Mouse (Mus musculus) lung, postnatal 36 days (tissue): ENCODE measurements at regions not wholly inside any gene's neighbourhood (a gene's known extent, or its start where the extent isn't known, plus 50 kb on each side); places are given as distances from the start of the nearest gene placed in this dataset.
A peak's percentile ranks its signal among the peaks of the same experiment; 100 is the strongest.

Source experiments
- DNase-seq: peaks from one replicate; pipeline ENCODE4 v3.0.0; 2022; ENCODE audit warnings: mixed read lengths

DNA sequence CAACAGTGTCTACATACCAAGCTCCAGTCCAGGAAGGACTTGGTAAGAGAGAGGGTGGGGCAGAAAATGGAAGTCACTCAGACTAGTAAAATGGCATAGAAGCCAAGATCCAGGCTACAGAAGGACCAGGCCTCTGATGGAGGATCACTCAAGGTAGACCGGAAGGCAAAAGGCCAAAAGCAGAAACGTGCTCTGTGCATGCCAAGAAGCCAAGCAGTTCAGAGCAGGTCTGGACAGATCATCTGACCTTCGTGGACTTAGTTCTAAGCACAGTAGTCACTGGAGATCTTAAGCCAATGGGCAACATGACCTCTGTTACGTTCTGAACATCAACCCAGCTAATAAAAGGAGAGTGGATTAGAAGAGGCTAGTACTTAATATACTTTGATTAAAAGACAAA lies 90.6 kb upstream of the Sesn3 start:
- no peak for DNase-seq

DNA sequence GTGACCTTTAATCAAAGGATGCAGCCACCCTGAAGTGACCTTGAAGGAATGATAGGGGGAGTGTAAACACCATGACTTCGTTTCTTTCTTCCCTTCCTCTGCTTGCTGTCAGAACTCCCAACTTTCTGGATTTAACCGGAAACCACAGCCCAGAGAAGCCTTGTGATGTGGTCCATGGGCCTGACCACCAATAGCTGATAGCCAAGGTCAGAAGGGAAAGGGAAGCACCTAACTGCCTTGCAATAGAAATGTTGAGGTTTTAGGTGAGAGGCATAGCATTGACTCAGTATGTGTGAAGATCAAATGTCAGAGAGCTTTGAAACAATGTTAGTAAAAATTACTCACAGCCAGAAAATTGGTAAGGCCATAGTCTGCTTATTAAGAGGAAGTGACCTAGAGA lies 89.2 kb upstream of the Sesn3 start:
- no peak for DNase-seq

DNA sequence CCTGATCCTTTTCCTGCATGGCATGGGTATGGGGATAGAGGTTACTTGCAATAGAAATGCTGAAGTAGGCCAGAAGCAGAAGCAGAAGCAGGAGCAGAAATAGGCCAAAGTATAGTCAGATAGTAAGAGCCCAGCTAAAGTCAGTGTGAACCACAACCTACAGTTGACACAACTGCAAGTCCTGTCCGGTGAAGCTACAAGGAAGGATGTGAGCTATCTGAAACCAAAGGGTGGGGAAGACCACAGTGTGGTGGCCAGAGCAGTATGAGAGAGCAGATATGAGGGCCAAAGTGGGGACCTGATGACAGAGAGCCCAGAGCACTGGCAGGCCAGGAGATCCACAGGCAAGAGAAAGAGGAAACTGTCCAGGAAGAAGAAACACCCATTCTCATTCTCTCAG lies 87.1 kb upstream of the Sesn3 start:
- no peak for DNase-seq

DNA sequence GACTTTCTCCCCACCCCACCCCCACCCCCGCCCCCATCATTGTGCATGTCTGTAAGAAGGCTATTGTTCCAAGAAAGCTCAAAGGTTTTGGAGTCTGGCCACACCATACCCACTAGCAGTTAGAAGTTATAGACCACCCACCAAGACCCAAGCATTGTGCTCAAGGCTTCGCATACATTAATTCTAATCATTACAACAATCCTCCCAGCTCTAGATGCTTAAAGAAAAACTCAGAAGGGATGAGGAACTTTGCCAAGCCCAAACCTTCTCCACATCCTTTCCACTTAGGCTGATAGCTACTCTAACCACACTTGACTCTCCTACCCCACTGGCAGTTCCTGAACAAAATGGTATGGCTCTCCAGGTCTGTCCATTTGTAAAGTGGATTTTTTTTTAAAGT lies 86.4 kb upstream of the Sesn3 start:
- DNase-seq, result no peak

DNA sequence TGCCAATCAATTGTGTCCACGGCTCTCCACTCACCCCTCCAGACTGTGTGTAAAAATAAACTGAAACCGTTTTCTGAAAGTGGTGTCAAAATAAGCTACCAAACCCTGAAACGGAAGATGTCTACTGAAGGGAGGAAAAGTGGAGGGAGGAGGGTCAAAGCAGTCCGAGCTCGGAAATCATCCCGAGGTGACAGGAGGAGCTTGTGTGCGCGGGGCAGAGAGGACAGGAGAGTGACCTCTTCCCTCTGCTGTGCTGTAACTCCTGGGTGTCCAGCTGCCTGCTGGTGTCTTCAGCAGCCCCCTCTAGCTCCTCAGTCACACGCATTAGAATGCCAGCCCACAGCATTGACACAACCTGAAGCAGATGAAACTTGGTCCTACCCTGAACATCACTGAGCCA lies 84.2 kb upstream of the Sesn3 start:
- DNase-seq, result no peak

DNA sequence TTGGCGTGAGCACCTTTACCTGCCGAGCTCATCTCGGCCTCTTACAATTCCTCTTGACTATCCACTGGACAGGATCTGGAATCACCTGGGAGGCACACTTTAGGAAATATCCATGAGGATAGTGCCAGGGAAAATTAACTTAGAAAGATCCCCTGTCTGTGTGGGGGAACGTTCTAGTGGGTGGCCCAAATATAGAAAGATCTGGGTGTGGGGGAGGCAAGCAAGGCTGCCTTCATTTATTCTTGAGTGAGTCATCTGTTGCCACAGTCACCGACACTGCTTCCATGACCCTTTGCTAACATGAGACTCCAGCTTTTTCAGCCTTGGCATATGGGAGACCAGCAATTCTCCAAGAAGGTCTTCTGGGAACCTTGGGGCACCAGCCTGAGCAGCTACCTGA lies 80.1 kb upstream of the Sesn3 start:
- no peak for DNase-seq

DNA sequence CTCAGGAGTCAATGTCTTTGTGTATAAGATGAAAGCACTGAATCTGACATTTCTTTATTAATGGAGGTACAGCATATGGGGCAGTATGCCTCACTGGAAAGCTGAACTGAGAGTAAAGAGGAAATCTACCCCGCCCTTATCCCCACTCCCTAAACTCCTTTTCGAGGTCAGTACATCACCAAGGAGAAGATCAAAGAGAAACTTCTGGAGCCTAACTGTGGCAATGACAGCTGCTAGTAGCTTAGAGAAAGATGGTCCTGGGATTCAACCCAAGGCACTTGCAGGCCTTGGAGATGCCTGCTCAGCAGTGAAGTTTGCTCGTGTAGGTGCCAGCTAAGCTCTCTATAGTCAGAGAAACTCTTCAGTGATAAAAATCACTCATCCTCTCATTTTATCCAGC lies 75.8 kb upstream of the Sesn3 start:
- DNase-seq, result no peak

DNA sequence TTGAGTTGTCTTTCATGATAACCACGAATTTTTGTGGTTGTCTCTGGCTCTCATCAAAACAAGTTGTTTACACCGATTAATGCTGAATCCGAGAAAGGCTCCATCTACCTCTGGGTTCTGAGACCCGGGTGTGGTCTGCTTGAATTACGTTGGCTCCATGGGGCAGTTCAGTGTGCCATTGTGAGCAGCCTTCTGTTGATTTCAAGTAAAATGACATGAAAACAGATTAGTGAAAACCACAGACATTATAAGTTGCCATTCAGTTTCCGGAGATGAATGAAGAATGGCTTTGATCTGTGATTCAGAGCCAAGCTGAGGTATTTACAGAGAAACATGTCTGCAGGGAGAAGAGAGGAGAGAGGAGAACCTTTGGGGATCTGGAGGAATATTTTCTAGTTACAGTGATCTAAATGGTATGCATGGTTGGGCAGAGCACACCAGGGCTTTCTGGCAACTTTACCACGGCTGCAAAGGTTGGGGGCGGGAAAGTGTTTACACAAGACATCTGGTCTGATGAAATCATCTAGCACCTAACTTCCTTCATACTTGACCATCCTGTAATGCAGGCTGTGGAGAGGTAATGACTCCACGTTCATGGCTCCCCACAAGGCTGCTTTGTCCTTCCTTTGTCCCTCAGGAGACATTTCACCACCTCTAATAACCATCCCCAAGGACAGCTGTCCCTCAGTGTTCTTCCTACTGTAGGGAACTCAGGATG lies 74.7 kb upstream of the Sesn3 start:
- DNase-seq, result peak; percentile 36

DNA sequence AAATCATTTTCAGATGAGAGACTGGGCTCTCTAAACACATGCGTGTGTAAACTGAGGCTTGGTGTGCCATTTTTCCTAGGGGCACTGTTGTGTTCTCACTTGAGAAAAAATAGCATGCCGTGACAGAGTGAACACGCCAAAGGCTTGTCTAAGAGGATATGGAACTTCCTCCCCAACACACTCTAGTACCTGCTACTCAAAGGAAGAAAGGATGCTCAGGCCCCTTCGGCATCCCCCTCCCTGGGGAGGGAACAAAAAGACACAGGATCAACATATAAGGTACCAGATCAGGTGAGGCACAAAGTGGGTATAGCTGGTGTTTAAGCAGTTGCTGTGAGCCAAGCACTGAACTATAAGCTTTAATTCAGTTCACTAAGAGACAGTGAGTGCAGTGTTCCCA lies 74.0 kb upstream of the Sesn3 start:
- no peak for DNase-seq

DNA sequence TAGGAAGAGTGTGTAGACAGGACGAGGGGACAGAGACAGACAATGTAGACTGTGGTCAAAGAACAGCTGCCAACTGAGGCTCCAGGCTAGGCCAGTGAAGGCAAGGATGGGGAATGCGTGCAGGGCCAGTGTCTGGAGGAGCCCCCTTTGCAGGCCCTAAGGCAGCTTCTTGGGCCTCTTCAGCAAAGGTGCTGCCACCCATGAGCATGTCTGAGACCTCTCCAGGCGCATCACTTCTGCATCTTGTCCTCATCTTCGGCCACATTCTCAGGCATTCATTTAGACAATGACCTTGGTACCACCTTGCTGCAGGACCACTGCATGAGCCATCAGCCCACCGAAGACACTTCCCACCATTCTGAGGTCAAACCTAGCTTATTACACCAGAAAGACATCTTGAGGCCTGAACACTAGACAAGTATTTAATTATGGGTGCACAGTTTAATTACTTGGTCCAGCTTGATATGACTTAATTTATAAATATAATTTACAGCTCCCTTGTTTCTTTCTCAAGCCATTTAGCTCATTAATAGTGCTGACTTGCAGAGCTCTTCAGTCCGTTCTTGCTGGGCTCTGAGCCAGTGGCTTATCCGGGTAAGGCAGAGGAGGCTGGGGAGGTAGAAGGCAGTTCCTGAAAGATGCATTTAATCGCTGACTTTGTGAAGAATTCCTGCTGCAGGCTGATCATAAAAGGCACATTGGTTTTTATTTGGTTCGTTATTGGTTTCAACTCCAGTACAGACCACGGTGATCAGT lies 72.1 kb upstream of the Sesn3 start:
- peak; percentile 13 for DNase-seq

DNA sequence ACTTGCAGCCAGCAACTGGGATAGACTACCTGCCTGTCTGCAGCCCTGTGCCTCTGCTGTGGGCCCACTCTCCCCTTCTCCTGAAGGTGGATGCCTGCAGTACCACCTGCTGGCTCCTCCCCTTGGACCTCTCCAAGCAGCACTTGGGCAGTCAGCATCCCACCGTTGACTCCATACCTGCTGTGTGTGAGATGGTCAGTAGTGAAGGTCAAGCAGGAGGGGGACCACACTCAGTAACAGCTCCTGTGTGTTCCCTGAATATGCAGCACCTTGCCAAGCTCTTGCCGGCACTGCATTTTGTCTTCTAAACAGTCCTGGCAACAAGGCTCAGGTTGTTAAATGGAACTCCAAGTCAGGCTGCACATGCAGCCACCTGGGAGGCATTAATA lies 71.6 kb upstream of the Sesn3 start:
- no peak for DNase-seq

DNA sequence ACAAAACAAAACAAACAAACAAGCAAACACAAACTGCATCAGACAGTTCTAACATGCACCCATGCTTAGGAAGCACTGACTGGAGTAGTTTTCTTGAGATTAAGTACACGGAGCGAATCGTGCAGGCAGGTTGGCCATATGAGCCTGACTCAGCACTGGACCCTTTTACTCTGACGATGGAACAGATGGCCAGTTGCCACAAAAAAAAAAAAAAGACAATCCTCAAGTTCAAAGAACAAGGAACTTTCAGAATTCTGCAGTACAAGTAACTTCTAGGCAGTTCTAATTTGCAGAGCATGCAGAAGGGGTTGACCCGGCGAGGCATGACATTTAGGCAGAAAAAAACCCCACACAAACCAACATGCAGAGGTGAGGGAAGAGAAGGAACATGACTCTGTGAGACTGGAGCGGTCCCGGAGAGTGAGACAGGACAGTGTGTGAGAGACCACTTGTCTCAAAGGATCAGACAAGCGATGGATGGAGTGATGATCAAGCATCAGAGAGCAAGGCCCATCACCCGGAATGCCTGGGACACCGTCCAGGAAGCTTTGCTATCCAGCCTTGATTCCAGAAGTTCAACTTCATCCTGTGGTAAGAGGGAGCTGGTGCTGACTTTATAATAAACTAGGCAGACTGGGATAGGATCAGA lies 71.0 kb upstream of the Sesn3 start:
- DNase-seq, result peak; percentile 4

DNA sequence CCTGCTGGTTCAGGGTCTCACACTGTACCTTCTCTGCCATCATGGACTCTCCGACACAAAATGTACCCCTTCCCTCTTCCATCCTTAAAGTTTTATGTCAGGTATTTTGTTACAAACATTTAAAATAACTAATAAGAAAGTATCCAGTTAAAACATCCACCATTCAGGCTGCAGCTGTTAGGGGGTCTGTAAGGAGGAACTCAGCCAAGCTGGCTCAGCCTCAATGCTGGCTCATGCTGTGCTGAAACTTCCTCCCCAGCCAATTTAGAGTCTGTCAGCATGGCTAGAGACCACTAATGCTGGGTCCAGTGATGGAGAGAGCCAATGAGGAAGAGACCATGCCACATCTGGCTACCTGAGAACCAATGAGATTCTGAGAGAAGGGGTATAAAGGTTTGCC lies 70.0 kb upstream of the Sesn3 start:
- DNase-seq, result no peak

DNA sequence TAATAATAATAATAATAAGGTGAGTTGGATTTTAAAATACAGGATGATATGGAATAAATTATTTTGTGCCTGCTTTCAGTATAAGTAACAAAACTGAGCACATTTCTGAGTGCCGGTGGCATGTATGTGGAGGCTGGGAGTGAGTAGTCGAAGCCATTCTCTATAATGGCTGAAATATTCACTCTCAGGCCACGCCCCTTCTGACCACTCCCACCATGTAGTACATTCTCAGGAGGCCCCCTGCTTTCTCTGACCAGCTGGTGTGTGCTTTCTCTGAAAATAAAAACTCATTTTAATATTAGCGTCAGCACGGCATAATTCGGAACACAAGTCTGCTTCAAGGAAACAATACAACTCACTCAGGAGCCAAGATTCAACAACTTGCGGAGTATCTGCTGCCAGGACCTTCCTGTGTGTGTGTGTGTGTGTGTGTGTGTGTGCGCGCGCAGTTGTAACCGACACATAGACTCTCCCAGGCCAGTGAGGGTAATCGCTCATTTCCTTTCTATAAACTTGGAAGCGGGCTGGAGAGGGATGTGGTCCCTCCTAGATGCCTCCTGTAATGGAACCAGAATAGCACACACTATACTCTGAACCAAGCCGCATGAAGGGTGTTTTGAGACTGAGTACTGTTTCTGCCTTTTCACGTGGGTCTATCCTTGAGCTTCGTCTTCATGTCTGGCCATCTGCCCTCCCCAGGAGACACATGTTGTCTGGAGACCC lies 67.9 kb upstream of the Sesn3 start:
- DNase-seq, result peak; percentile 71

DNA sequence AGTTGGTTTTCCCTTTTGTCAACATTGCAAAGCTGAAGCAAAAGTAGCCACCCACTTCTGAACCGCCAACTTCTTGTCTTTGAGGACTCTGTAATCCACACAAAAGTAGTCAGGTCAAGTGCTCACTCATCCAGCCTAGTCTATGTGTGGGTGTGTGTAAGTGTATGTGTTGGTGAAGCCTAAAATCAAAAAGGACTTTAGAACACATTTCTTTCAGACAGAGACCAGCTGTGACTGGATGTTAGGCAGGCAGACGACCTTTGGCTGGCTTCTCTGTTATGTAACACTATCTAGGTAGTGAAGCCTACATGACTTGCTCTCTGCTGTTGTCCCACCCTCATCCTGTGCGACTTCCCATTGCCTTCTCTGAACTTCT lies 67.3 kb upstream of the Sesn3 start:
- peak; percentile 70 for DNase-seq

DNA sequence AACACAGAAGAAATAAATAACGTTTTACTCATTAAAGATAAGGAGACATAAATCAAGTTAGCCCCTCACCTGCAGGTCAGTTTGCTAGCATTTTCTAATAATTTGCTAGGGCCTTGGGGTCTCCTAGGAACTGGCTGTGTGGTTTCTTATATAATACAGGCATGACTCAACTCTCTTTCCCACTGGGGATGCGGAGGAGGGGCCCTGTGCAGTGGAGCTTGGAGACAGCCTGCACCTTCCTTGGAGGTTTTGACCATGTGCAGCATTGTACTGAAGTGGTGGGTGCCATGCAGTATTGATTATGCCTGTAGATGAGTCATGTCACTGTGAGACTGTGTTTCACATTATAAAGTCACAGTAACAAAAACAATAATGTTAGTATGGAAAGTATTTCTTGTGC lies 61.6 kb upstream of the Sesn3 start:
- no peak for DNase-seq

DNA sequence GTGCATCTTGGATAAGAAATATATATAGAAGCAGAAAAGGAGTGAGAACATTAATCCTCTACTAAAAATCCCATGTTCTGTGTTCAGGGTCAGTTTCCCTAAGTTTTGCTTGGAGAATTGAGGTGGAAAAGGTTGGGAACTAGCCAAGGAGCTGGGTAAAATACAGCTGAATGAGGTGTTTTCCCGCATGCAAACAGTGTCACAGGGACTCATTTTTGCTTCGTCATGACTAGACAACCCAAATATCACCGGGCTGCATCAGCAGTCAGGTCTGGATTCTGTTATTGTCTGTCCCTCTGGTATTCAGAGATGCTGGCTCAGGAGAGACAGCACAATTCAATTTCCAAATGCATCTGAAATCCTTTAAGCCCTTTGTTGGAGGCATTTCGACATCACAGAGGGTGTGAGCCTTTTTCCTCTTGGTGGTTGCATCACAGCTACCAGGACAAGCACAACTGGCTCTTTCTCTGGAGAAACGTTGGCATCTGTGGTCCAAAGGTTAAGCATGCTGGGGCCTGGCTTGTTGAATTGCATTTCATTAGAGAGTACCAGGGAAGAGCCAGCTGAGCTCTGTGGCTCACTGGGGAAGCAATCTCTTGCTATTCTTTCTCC lies 59.6 kb upstream of the Sesn3 start:
- DNase-seq, result peak; percentile 79

DNA sequence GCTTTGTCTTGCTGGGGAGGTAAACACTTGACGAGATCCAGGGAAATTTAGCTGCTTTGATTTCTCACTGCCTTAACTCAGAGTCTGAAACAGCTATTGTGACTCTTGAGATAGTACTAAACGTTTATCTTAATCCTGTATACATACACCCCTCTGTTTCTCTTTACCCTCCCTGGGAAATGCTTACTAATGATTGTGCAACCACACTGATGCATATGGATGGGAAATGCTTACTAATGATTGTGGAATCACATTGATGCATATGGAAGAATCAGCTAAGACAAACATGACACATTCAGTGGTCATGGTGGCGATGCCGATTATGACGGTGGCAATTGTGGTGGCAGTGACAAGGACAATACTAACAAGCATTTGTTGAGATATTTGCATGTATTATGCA lies 58.9 kb upstream of the Sesn3 start:
- no peak for DNase-seq

DNA sequence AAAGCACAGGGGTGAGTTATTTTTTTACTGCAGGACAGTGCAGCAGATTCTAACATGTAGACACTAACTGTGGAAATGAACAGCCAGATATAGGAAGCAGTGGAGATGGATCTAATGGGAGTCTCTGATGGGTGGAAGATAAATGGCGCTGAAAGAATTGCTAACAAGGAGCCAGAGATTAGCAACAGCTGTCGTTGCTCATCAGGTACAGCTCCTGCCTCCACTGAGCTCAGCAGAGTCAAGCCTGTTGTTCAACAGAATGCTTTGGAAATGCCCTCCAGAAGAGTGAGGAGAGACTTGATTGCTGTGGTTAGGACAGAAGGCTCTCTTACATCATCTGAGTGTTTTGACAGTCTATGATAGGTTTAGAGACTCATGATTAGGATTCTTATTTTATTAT lies 51.9 kb upstream of the Sesn3 start:
- DNase-seq, result no peak
